Mouse (Mus musculus) midbrain, embryonic 12.5 days (tissue): ENCODE results near the gene Ccm2. TPM values are rescaled to one million over a fixed set of nuclear protein-coding genes. Genes with fewer than 3 reads are reported as not detected.

ENCODE experiments used
- ATAC-seq: fragments of 200-750 bp; cut with Nextera tagmentation; 2 replicates; pipeline ENCODE4 v1.8.0; 2017; ENCODE audit warnings: low read depth, moderate TSS enrichment, moderate library complexity; ENCODE audit not compliant: low FRiP score
- H3K27ac ChIP-seq: fragments of 300-500 bp; sonication (generic); replicated peaks from 2 replicates; pipeline ENCODE4 v1.5.1; 2016; ENCODE audit warnings: mild to moderate bottlenecking
- H3K27me3 ChIP-seq: fragments of 300-500 bp; sonication (generic); 2 replicates; pipeline ENCODE4 v1.6.1; 2016; ENCODE audit warnings: mild to moderate bottlenecking
- H3K36me3 ChIP-seq: fragments of 300-500 bp; sonication (generic); 2 replicates; pipeline ENCODE4 v1.6.1; 2016
- H3K4me1 ChIP-seq: fragments of 300-500 bp; sonication (generic); 2 replicates; pipeline ENCODE4 v1.6.1; 2016
- H3K4me2 ChIP-seq: fragments of 300-500 bp; sonication (generic); replicated peaks from 2 replicates; pipeline ENCODE4 v1.6.1; 2016; ENCODE audit warnings: mild to moderate bottlenecking, moderate library complexity
- H3K4me3 ChIP-seq: fragments of 300-500 bp; sonication (generic); 2 replicates; pipeline ENCODE4 v1.5.1; 2016; ENCODE audit warnings: mild to moderate bottlenecking
- H3K9ac ChIP-seq: fragments of 300-500 bp; sonication (generic); replicated peaks from 2 replicates; pipeline ENCODE4 v1.6.1; 2016; ENCODE audit warnings: mild to moderate bottlenecking, moderate library complexity
- H3K9me3 ChIP-seq: fragments of 300-500 bp; sonication (generic); 2 replicates; pipeline ENCODE4 v1.6.1; 2016; ENCODE audit warnings: mild to moderate bottlenecking
- WGBS: fragments of 180-500 bp; shearing (Covaris S2); methylation state at CpG from one replicate; pipeline ENCODE4 v1.1.7; 2016; 5-methylcytosine and 5-hydroxymethylcytosine counted together
- polyA plus RNA-seq: library from polyadenylated mRNA; unstranded; fragments of >200 nt; fragmentation: Nextera tagmentation; extraction: Ambion mirVana; gene quantifications from 2 replicates; pipeline ENCODE4 v1.2.1, GENCODE M21; 2016

Gene Ccm2
- polyA plus RNA-seq, 1 experiment from 2014 or later, result 87.5 TPM

DNA sequence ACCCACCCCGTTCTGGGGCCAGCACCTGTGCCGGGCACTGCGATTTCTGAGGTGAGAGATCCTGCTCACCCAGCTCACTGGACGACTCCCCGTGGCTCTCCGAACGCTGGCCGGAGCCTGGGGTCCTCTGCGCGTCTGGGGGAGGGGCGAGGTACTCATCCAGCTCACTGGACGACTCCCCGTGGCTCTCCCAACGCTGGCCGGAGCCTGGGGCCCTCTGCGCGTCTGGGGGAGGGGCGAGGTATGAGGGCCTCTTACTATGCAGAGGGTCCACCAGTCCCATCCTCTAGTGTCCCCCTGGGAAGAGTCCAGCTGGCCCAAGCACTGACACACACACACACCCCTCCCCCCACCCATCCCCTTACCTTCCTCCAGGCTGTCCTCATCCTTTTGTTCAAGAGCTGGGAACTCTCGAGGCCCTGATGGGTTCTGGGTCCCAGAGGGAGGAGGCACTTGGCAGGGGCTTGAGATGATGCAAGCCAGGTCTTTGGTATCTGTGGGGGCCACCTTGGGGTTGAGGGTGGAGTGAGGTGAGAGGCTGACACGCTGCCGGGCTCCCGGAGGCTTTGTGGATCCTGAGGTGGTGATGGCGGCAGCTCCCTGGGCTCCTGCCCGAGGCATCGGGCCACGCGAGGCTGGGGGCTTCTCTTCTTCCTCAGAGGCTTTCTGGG lies 52.5 kb downstream of the Ccm2 start:
- no peaks in the 10 kb centered on the region for H3K27me3 ChIP-seq
- peak; percentile 73 for ATAC-seq
- H3K9me3 ChIP-seq, result no peaks in the 10 kb centered on the region
- WGBS, result 11% methylated on average over 27 of the region's 27 CpGs
- H3K4me2 ChIP-seq, result peak overlapping the region; percentile 49
- H3K4me3 ChIP-seq, result peak overlapping the region; percentile 27
- peak overlapping the region; percentile 84 for H3K27ac ChIP-seq
- peak overlapping the region; percentile 50 for H3K9ac ChIP-seq
- H3K36me3 ChIP-seq, result peaks cover 58% of the 10 kb centered on the region
- peaks cover 55% of the 10 kb centered on the region for H3K4me1 ChIP-seq

DNA sequence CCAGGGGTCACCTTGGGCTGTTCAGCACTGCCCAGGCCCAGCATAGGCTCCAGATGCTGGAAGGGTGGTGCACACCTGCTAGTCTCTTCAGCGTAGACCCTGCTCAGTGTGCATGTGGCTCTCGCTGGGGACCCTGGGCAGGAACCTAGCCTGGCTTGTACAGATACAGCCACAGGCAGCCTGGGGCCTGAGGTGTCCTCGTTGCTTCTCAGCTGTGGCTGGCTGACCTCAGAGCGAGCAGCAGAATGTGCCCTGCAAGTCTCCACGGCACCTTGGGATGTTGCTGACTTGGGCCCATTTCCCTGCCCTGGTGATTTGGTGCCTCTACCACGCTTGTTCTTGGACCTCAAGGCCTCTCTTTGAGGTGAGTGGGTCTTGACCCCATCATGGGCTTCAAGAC lies 53.1 kb downstream of the Ccm2 start:
- peaks cover 51% of the 10 kb centered on the region for H3K36me3 ChIP-seq
- no peak overlapping the region for H3K4me3 ChIP-seq
- peak overlapping the region; percentile 49 for H3K4me2 ChIP-seq
- ATAC-seq, result no peak
- H3K9ac ChIP-seq, result peak overlapping the region; percentile 50; the same call in 1 of the 2 replicates
- H3K9me3 ChIP-seq, result no peaks in the 10 kb centered on the region
- WGBS, result 87% methylated on average over 6 of the region's 6 CpGs
- H3K4me1 ChIP-seq, result peaks cover 62% of the 10 kb centered on the region
- H3K27me3 ChIP-seq, result no peaks in the 10 kb centered on the region
- H3K27ac ChIP-seq, result peak overlapping the region; percentile 84

DNA sequence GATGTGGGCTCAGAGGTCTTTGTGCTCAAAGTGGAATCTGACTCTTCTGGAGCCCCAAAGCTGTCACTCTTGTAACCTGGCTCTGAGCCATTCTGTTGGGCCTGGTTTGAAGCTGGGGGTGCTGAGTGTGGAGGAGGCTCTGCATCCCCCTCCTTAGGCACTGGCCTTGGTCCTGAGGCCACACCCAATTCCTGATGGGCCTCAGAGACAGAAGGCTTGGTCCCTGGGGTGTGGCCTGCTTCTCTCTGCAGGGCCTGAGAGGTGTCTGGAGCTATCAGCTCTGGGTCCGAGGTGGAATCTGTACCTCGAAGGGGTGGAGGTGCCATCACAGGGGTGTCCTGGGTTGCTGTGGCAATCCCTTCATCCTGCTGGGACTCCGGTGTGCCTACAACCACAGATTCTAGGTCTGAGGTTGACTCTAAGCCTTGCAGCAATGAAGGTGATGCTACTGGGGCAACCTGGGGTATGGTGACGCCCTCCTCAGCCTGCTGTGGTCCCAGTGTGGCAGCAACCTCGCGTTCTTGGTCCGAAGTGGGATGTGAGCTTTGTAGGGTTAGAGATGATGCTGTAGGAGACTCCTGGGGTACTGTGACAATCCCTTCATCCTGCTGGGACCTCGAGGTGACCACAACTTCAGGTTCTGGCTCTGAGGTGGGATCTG lies 53.7 kb downstream of the Ccm2 start:
- no peaks in the 10 kb centered on the region for H3K27me3 ChIP-seq
- H3K4me1 ChIP-seq, result peaks cover 67% of the 10 kb centered on the region
- H3K9ac ChIP-seq, result 0 out of 2 replicates have a peak overlapping the region, but pooled peaks have one; percentile 1
- WGBS, result 88% methylated on average over 8 of the region's 8 CpGs
- H3K9me3 ChIP-seq, result no peaks in the 10 kb centered on the region
- H3K4me2 ChIP-seq, result no peak overlapping the region
- ATAC-seq, result no peak
- peaks cover 45% of the 10 kb centered on the region for H3K36me3 ChIP-seq
- H3K4me3 ChIP-seq, result no peak overlapping the region
- H3K27ac ChIP-seq, result peak overlapping the region; percentile 84

DNA sequence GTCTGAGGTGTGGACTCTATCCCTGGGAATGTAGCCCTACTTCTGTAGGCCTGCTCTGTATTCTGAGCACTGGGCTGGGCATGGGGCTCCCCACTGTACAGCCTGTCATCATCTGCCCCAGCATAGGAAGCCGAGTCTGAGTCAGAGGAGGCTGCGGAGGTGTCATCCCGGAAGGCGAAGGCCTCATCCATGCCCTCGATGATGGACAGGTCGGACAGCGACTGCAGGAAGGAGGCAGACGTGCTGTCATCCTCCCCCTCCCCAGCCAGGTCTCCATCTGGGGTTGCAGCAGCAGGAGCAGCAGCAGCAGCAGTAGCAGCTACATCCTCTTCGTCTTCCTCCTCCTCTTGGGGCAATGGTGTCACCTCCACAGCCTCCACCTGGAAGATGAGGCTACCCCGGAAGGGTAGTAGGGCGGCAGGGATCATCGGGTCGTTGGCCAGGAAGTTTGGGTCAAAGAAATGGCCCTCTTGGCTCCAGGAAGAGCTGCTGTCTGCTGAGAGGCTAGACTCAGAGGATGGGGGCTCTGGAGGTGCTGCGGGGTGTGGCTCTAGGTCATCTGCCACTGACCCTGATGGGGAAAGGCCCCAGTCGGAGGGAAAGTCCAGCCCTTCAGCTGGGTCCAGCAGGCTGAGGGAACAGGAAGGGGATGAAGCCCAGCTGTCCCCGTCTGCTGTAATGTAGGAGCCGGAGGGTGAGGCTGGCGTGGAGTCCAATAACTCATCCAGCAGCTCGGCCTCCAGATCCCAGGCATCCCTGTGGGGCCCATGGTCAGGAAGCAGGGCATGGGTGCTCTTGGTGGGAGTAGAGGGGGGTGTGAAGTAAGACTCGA lies 55.2 kb downstream of the Ccm2 start:
- no peak overlapping the region for H3K4me3 ChIP-seq
- H3K4me1 ChIP-seq, result peaks cover 78% of the 10 kb centered on the region
- ATAC-seq, result no peak
- WGBS, result 86% methylated on average over 20 of the region's 20 CpGs
- no peaks in the 10 kb centered on the region for H3K27me3 ChIP-seq
- no peak overlapping the region for H3K27ac ChIP-seq
- H3K9ac ChIP-seq, result no peak overlapping the region
- no peak overlapping the region for H3K4me2 ChIP-seq
- H3K36me3 ChIP-seq, result peaks cover 31% of the 10 kb centered on the region
- no peaks in the 10 kb centered on the region for H3K9me3 ChIP-seq

- 80% methylated on average over 9 of the region's 9 CpGs for WGBS
- Histone ChIP-seq H3K9me3 (no peaks in the 10 kb centered on the region), H3K4me2 (peak overlapping the region; percentile 74), H3K9ac (peak overlapping the region; percentile 88; the same call in 1 of the 2 replicates), H3K36me3 (peaks cover 27% of the 10 kb centered on the region; the same call in 1 of the 2 replicates), H3K4me1 (peaks cover 80% of the 10 kb centered on the region), H3K27me3 (no peaks in the 10 kb centered on the region), H3K4me3 (peak overlapping the region; percentile 63; the same call in 1 of the 2 replicates), H3K27ac (no peak overlapping the region; the same call in 1 of the 2 replicates)
- ATAC-seq, result no peak
Observed at GRCm38 (mm10) chr11:6602662-6603061, 56.0 kb downstream of the Ccm2 start.

DNA sequence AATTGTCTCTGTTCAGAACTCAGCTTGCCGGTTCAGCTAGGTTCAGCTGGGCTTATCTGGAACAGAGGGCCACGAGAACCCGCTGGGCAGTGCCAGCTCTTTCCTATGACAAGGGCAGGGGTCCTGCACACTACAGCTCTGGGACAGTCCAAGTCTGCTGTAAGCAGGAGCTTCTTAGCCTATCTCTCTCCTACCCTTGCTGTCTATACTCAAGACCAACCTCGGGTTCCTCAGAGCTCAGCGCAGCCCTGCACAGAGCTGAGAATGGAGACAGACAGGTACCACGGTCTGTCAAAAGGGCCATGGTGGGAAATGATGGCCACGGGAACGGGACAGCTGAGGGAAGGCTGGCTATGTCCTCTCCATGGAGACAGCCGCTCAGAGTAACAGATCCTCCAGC lies 56.5 kb downstream of the Ccm2 start:
- H3K9ac ChIP-seq, result peak overlapping the region; percentile 88
- peaks cover 23% of the 10 kb centered on the region; the same call in 1 of the 2 replicates for H3K36me3 ChIP-seq
- no peak for ATAC-seq
- no peaks in the 10 kb centered on the region for H3K27me3 ChIP-seq
- H3K4me1 ChIP-seq, result peaks cover 74% of the 10 kb centered on the region
- peak overlapping the region; percentile 63 for H3K4me3 ChIP-seq
- H3K27ac ChIP-seq, result peak overlapping the region; percentile 96
- WGBS, result 83% methylated on average over 9 of the region's 9 CpGs
- peak overlapping the region; percentile 74 for H3K4me2 ChIP-seq
- H3K9me3 ChIP-seq, result no peaks in the 10 kb centered on the region

GRCm38 (mm10) chr11:6603887-6604603 lies 57.4 kb downstream of the Ccm2 start:
- Histone ChIP-seq H3K27me3 (no peaks in the 10 kb centered on the region), H3K36me3 (peaks cover 23% of the 10 kb centered on the region; the same call in 1 of the 2 replicates), H3K9ac (peak overlapping the region; percentile 88), H3K9me3 (no peaks in the 10 kb centered on the region), H3K27ac (peak overlapping the region; percentile 96), H3K4me1 (peaks cover 66% of the 10 kb centered on the region), H3K4me2 (peak overlapping the region; percentile 74), H3K4me3 (peak overlapping the region; percentile 63)
- 27% methylated on average over 12 of the region's 12 CpGs for WGBS
- peak; percentile 25 for ATAC-seq

DNA sequence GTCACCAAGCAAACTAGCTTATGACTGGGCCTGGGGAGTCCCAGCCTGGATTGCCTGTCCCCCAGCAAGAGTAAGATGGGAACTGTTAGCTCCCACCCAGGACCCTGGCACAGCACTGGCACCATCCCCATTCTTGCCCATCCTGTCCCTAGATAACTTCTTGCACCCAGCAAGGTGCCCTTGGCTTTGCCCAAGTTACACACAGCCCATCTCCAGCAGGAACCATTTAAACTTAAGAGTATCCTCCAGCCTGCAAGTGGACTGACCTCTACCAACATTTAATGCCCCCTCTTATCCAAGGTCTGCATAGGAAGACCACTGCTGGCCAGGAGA lies 57.9 kb downstream of the Ccm2 start:
- Histone ChIP-seq H3K4me3 (peak overlapping the region; percentile 63), H3K4me2 (peak overlapping the region; percentile 74), H3K36me3 (peaks cover 21% of the 10 kb centered on the region; the same call in 1 of the 2 replicates), H3K4me1 (peaks cover 61% of the 10 kb centered on the region), H3K27ac (peak overlapping the region; percentile 96), H3K9me3 (no peaks in the 10 kb centered on the region), H3K9ac (peak overlapping the region; percentile 88), H3K27me3 (no peaks in the 10 kb centered on the region)
- no peak for ATAC-seq

GRCm38 (mm10) chr11:6605021-6605481 lies 58.4 kb downstream of the Ccm2 start:
- H3K4me3 ChIP-seq, result peak overlapping the region; percentile 63
- ATAC-seq, result no peak
- H3K27ac ChIP-seq, result peak overlapping the region; percentile 96
- H3K9ac ChIP-seq, result peak overlapping the region; percentile 88
- peak overlapping the region; percentile 74 for H3K4me2 ChIP-seq
- H3K27me3 ChIP-seq, result no peaks in the 10 kb centered on the region
- peaks cover 56% of the 10 kb centered on the region for H3K4me1 ChIP-seq
- H3K9me3 ChIP-seq, result no peaks in the 10 kb centered on the region
- H3K36me3 ChIP-seq, result peaks cover 21% of the 10 kb centered on the region; the same call in 1 of the 2 replicates
- 7% methylated on average over 13 of the region's 13 CpGs for WGBS

DNA sequence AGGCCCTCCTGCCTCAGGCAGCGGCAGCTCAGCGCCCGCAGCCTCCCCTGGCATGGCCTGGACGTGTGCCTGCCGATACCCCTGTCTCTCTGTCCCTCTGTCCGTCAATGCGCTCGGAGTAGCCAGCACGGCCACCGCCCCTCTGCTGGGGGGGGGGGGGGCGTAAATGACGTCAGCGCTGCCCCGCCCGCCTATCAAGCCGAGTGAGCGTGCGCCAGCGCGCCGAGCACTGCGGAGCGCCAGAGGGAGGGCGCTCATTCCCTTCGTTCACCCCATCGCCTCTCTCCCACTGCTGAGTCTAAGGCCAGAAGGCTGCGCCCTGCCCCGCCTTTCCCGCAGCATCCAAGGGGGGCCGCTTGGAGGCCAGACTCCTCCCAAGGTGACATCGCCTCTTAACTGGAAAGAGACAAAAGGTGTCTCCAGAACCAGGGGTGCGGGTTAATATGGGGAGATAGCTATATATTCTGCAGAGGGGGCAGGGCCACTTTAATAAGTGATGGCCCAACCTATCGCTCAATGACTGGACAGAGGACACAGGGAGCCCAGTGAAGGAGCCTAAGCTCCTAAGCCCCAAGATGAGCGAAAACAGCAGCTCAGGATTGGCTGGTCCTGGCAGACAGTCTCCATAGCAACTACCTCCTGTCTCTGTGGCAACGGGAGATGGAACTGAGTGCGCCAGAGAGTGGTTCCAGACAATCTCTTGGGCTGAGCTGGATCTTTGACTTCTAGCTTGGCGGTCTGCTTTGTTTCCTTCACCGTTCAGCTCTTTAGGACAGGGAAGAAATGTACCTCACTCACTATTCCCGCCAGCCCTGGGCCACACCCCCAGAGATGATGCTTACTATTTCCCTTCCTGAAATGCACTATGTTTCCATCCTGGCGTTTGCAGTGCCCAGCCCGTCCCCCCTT lies 59.1 kb downstream of the Ccm2 start, which contains the start of gene Nacad:
Nacad (minus strand) TSS at position 563 of the 909 bp plus-strand sequence.
- no peaks in the 10 kb centered on the region for H3K27me3 ChIP-seq
- H3K36me3 ChIP-seq, result peaks cover 21% of the 10 kb centered on the region
- no peaks in the 10 kb centered on the region for H3K9me3 ChIP-seq
- peak within 1 kb of the TSS; percentile 88 for H3K9ac ChIP-seq
- peaks cover 50% of the 10 kb centered on the region for H3K4me1 ChIP-seq
- peak within 1 kb of the TSS; percentile 96 for H3K27ac ChIP-seq
- peak; percentile 93 for ATAC-seq
- WGBS, result 3% methylated on average over 37 of the region's 41 CpGs
- H3K4me2 ChIP-seq, result peak within 1 kb of the TSS; percentile 74
- peak within 1 kb of the TSS; percentile 63 for H3K4me3 ChIP-seq
